In genomic region chr1:34700237-34701030, GRCm38 (mm10) we compare ENCODE assay signal across 8 mouse cellular contexts.
DNase-seq lines count a peak whose midpoint lies in the region; ATAC-seq and TF ChIP-seq lines count a peak whose summit lies in the region.

No protein-coding gene starts in this region.

- 0 out of 2 replicates have a peak, but pooled peaks have one; percentile 23 for ATAC-seq in embryonic facial prominence, embryonic 11.5 days (replicated peaks; ENCODE audit: insufficient number of reproducible peaks, low FRiP score, low TSS enrichment, low read depth)
- ATAC-seq in hindbrain, embryonic 15.5 days (ENCODE audit: low FRiP score, low read depth): peak; percentile 35; the same call in 1 of the 2 replicates
- ATAC-seq in liver, embryonic 11.5 days (replicated peaks; ENCODE audit: low FRiP score): peak; percentile 41; the same call in 1 of the 2 replicates

- H3K4me2 ChIP-seq in embryonic facial prominence, embryonic 11.5 days (ENCODE audit: low read depth, low read length): no peak overlapping the region
- H3K4me2 ChIP-seq in hindbrain, embryonic 15.5 days: peak overlapping the region; percentile 14
- H3K4me2 ChIP-seq in liver, embryonic 11.5 days: no peak overlapping the region

- TF ChIP-seq CTCF in left cerebral cortex, adult 2 months (IDR thresholded peaks at IDR 0.05): peak; percentile 77
- peak; percentile 47; the same call in 1 of the 2 replicates for TF ChIP-seq CTCF in olfactory bulb, adult 2 months (IDR thresholded peaks at IDR 0.05; ENCODE audit: insufficient read depth, low read depth, low read length)

- H3K9ac ChIP-seq in embryonic facial prominence, embryonic 11.5 days (replicated peaks; ENCODE audit: low read length): no peak overlapping the region
- H3K9ac ChIP-seq in hindbrain, embryonic 15.5 days: no peak overlapping the region
- H3K9ac ChIP-seq in liver, embryonic 11.5 days (ENCODE audit: low read depth, low read length): no peak overlapping the region

- intact Hi-C loops in left cerebral cortex, adult 2 months (cut with DNase I): loop anchor here (2.0 kb wide), 1 partner anchor 36 kb away; no protein-coding TSS in a partner anchor

- peak; percentile 42 to 65 for DNase-seq in left cerebral cortex, adult 2 months (ENCODE audit: extremely low spot score in 1 of 2, low spot score in 2 of 2)
- DNase-seq in left cerebral cortex, adult 8-10 months (ENCODE audit: low spot score in 2 of 2): no peak
- DNase-seq in adrenal gland, postnatal 14 days: peak; percentile 58
- peak; percentile 78 for DNase-seq in embryonic facial prominence, embryonic 11.5 days (ENCODE audit: low spot score)
- DNase-seq in liver, embryonic 11.5 days (ENCODE audit: low spot score): no peak
- no peak for DNase-seq in c-Kit-positive CD71-positive TER-119-positive erythroid progenitor cells, embryonic 14.5 days (ENCODE audit: low spot score)

- no peaks in the 10 kb centered on the region for H3K36me3 ChIP-seq in embryonic facial prominence, embryonic 11.5 days (replicated peaks; ENCODE audit: control insufficient read depth, insufficient read depth, low read depth, low read length)
- no peaks in the 10 kb centered on the region for H3K36me3 ChIP-seq in hindbrain, embryonic 15.5 days
- H3K36me3 ChIP-seq in liver, embryonic 11.5 days (ENCODE audit: control insufficient read depth, insufficient read depth, low read length): no peaks in the 10 kb centered on the region

- no peaks in the 10 kb centered on the region for H3K9me3 ChIP-seq in embryonic facial prominence, embryonic 11.5 days (replicated peaks; ENCODE audit: control insufficient read depth, low read length)
- H3K9me3 ChIP-seq in hindbrain, embryonic 15.5 days: no peaks in the 10 kb centered on the region
- no peaks in the 10 kb centered on the region for H3K9me3 ChIP-seq in liver, embryonic 11.5 days (ENCODE audit: control insufficient read depth, low read length)

- H3K4me3 ChIP-seq in left cerebral cortex, adult 2 months: no peak overlapping the region
- no peak overlapping the region for H3K4me3 ChIP-seq in embryonic facial prominence, embryonic 11.5 days (ENCODE audit: low read depth, low read length)
- no peak overlapping the region for H3K4me3 ChIP-seq in hindbrain, embryonic 15.5 days
- H3K4me3 ChIP-seq in liver, embryonic 11.5 days (ENCODE audit: low read depth, low read length): no peak overlapping the region
- peak overlapping the region; percentile 24; the same call in 1 of the 2 replicates for H3K4me3 ChIP-seq in olfactory bulb, adult 2 months (ENCODE audit: insufficient read depth, low read depth, low read length)

- TF ChIP-seq POLR2A in olfactory bulb, adult 2 months (IDR thresholded peaks at IDR 0.05; ENCODE audit: insufficient read depth, low read depth, low read length): no peak

- 0 out of 2 replicates have a peak overlapping the region, but pooled peaks have one; percentile 24 for H3K27ac ChIP-seq in left cerebral cortex, adult 2 months
- no peak overlapping the region for H3K27ac ChIP-seq in embryonic facial prominence, embryonic 11.5 days (replicated peaks; ENCODE audit: low read depth, low read length)
- H3K27ac ChIP-seq in hindbrain, embryonic 15.5 days (replicated peaks): 0 out of 2 replicates have a peak overlapping the region, but pooled peaks have one; percentile 10
- H3K27ac ChIP-seq in liver, embryonic 11.5 days (ENCODE audit: low read depth, low read length): no peak overlapping the region
- H3K27ac ChIP-seq in olfactory bulb, adult 2 months (ENCODE audit: insufficient read depth, low read depth, low read length): no peak overlapping the region

- H3K27me3 ChIP-seq in embryonic facial prominence, embryonic 11.5 days (ENCODE audit: control insufficient read depth, insufficient read depth, low read length): no peaks in the 10 kb centered on the region
- H3K27me3 ChIP-seq in hindbrain, embryonic 15.5 days: no peaks in the 10 kb centered on the region
- H3K27me3 ChIP-seq in liver, embryonic 11.5 days (replicated peaks; ENCODE audit: control insufficient read depth, insufficient read depth, low read length): no peaks in the 10 kb centered on the region

- WGBS in embryonic facial prominence, embryonic 11.5 days: 53% methylated on average over 17 of the region's 17 CpGs
- WGBS in hindbrain, embryonic 15.5 days: 46% methylated on average over 17 of the region's 17 CpGs
- WGBS in liver, embryonic 11.5 days: 36% methylated on average over 17 of the region's 17 CpGs
- 22% methylated on average over 17 of the region's 17 CpGs for WGBS in olfactory bulb, adult 2 months

- no peaks in the 10 kb centered on the region for H3K4me1 ChIP-seq in embryonic facial prominence, embryonic 11.5 days (ENCODE audit: control insufficient read depth, insufficient read depth, low read length)
- H3K4me1 ChIP-seq in hindbrain, embryonic 15.5 days (replicated peaks): peaks cover 13% of the 10 kb centered on the region
- no peaks in the 10 kb centered on the region for H3K4me1 ChIP-seq in liver, embryonic 11.5 days (replicated peaks; ENCODE audit: control insufficient read depth, insufficient read depth, low read length)
- peaks cover 4% of the 10 kb centered on the region; the same call in 1 of the 2 replicates for H3K4me1 ChIP-seq in olfactory bulb, adult 2 months (ENCODE audit: control insufficient read depth, insufficient read depth, low read length)

Comparison
In these comparisons a context has a peak if more than half of its experiments do, and no peak if none do; other contexts are left out.
1. DNase-seq: peak in left cerebral cortex, adult 2 months (2 of 2), adrenal gland, postnatal 14 days (single experiment) and embryonic facial prominence, embryonic 11.5 days (single experiment); none in left cerebral cortex, adult 8-10 months (0 of 2), liver, embryonic 11.5 days (single experiment) and c-Kit-positive CD71-positive TER-119-positive erythroid progenitor cells, embryonic 14.5 days (single experiment).
2. H3K27ac ChIP-seq: peak in left cerebral cortex, adult 2 months (single experiment) and hindbrain, embryonic 15.5 days (single experiment); none in embryonic facial prominence, embryonic 11.5 days (single experiment), liver, embryonic 11.5 days (single experiment) and olfactory bulb, adult 2 months (single experiment).
3. Peak in every context shown above with its lines, with median percentiles within 50 percentile points of each other: ATAC-seq.